Mouse (Mus musculus): ENCODE measurements around the gene Naf1. TPM values are rescaled to one million over a fixed set of nuclear protein-coding genes. Genes with fewer than 3 reads are reported as not detected.
A peak's percentile ranks its signal among the peaks of the same experiment; 100 is the strongest.

The Naf1 gene
- polyA plus RNA-seq (2015; fragmentation: Nextera tagmentation; extraction: Ambion mirVana): 4.0 and 4.3 TPM in 2 replicates

- peak within 1 kb of the TSS; percentile 83 for H3K4me2 ChIP-seq
- peak; percentile 91 for ATAC-seq (ENCODE audit: insufficient number of reproducible peaks, insufficient read depth, low FRiP score, low TSS enrichment, low read depth)
- no peaks in the 10 kb centered on the region for H3K9me3 ChIP-seq
- WGBS: under 1% methylated on average over 37 of the region's 37 CpGs
- peak within 1 kb of the TSS; percentile 82 for H3K4me3 ChIP-seq
- peaks cover 10% of the 10 kb centered on the region; the same call in 1 of the 2 replicates for H3K36me3 ChIP-seq
- H3K4me1 ChIP-seq: peaks cover 14% of the 10 kb centered on the region
- H3K27ac ChIP-seq: peak within 1 kb of the TSS; percentile 79
- H3K9ac ChIP-seq: peak within 1 kb of the TSS; percentile 87
- no peaks in the 10 kb centered on the region for H3K27me3 ChIP-seq
Observed at GRCm38 (mm10) chr8:66860023-66860422, at the start of gene Naf1. Naf1 (plus strand) TSS chr8:66860217.

GRCm38 (mm10) chr8:66860921-66861588 is 1.0 kb downstream of the Naf1 start:
- H3K36me3 ChIP-seq: peaks cover 14% of the 10 kb centered on the region; the same call in 1 of the 2 replicates
- H3K9ac ChIP-seq: peak overlapping the region; percentile 87
- H3K27me3 ChIP-seq: no peaks in the 10 kb centered on the region
- no peak overlapping the region for H3K27ac ChIP-seq
- WGBS: 1% methylated on average over 38 of the region's 46 CpGs
- peak overlapping the region; percentile 82 for H3K4me3 ChIP-seq
- H3K4me2 ChIP-seq: peak overlapping the region; percentile 83
- no peaks in the 10 kb centered on the region for H3K9me3 ChIP-seq
- peaks cover 14% of the 10 kb centered on the region for H3K4me1 ChIP-seq
- peak; percentile 73 for ATAC-seq (ENCODE audit: insufficient number of reproducible peaks, insufficient read depth, low FRiP score, low TSS enrichment, low read depth)

- Histone ChIP-seq H3K27me3 (no peaks in the 10 kb centered on the region), H3K4me2 (peak overlapping the region; percentile 83), H3K4me1 (peaks cover 14% of the 10 kb centered on the region), H3K36me3 (peaks cover 18% of the 10 kb centered on the region), H3K9ac (peak overlapping the region; percentile 87), H3K27ac (no peak overlapping the region), H3K9me3 (no peaks in the 10 kb centered on the region), H3K4me3 (peak overlapping the region; percentile 82)
- 58% methylated on average over 5 of the region's 5 CpGs for WGBS
- ATAC-seq (ENCODE audit: insufficient number of reproducible peaks, insufficient read depth, low FRiP score, low TSS enrichment, low read depth): no peak
Observed at GRCm38 (mm10) chr8:66861589-66862500, 1.8 kb downstream of the Naf1 start.

GRCm38 (mm10) chr8:66863761-66864160 is 3.7 kb downstream of the Naf1 start:
- Histone ChIP-seq H3K9me3 (no peaks in the 10 kb centered on the region), H3K27ac (no peak overlapping the region), H3K4me3 (no peak overlapping the region), H3K27me3 (no peaks in the 10 kb centered on the region), H3K4me1 (peaks cover 14% of the 10 kb centered on the region), H3K36me3 (peaks cover 24% of the 10 kb centered on the region), H3K9ac (no peak overlapping the region), H3K4me2 (no peak overlapping the region)
- no peak for ATAC-seq (ENCODE audit: insufficient number of reproducible peaks, insufficient read depth, low FRiP score, low TSS enrichment, low read depth)
- WGBS: 97% methylated on average over 3 of the region's 3 CpGs

- Histone ChIP-seq H3K36me3 (peaks cover 24% of the 10 kb centered on the region), H3K9me3 (no peaks in the 10 kb centered on the region), H3K4me2 (no peak overlapping the region), H3K9ac (no peak overlapping the region), H3K27ac (no peak overlapping the region), H3K4me1 (peaks cover 14% of the 10 kb centered on the region), H3K4me3 (no peak overlapping the region), H3K27me3 (no peaks in the 10 kb centered on the region)
- 91% methylated on average over 1 of the region's 1 CpGs for WGBS
- ATAC-seq (ENCODE audit: insufficient number of reproducible peaks, insufficient read depth, low FRiP score, low TSS enrichment, low read depth): no peak
Observed at GRCm38 (mm10) chr8:66865120-66865519, 5.1 kb downstream of the Naf1 start.

- Histone ChIP-seq H3K27ac (no peak overlapping the region), H3K4me3 (no peak overlapping the region), H3K4me1 (no peaks in the 10 kb centered on the region; the same call in 1 of the 2 replicates), H3K9me3 (no peaks in the 10 kb centered on the region), H3K9ac (no peak overlapping the region), H3K27me3 (no peaks in the 10 kb centered on the region), H3K4me2 (no peak overlapping the region), H3K36me3 (peaks cover 24% of the 10 kb centered on the region)
- WGBS: 48% methylated on average over 3 of the region's 3 CpGs
- ATAC-seq (ENCODE audit: insufficient number of reproducible peaks, insufficient read depth, low FRiP score, low TSS enrichment, low read depth): no peak
Observed at GRCm38 (mm10) chr8:66867679-66868078, 7.7 kb downstream of the Naf1 start.

- no peaks in the 10 kb centered on the region for H3K27me3 ChIP-seq
- H3K4me2 ChIP-seq: no peak overlapping the region
- no peak overlapping the region for H3K27ac ChIP-seq
- no peaks in the 10 kb centered on the region for H3K9me3 ChIP-seq
- no peak for ATAC-seq (ENCODE audit: insufficient number of reproducible peaks, insufficient read depth, low FRiP score, low TSS enrichment, low read depth)
- H3K4me1 ChIP-seq: no peaks in the 10 kb centered on the region; the same call in 1 of the 2 replicates
- no peak overlapping the region for H3K9ac ChIP-seq
- no peak overlapping the region for H3K4me3 ChIP-seq
- 10% methylated on average over 1 of the region's 1 CpGs for WGBS
- H3K36me3 ChIP-seq: peaks cover 19% of the 10 kb centered on the region
Observed at GRCm38 (mm10) chr8:66869211-66869932, 9.4 kb downstream of the Naf1 start.

GRCm38 (mm10) chr8:66883866-66884265 is 23.8 kb downstream of the Naf1 start:
- H3K4me1 ChIP-seq: no peaks in the 10 kb centered on the region
- H3K36me3 ChIP-seq: peaks cover 8% of the 10 kb centered on the region; the same call in 1 of the 2 replicates
- ATAC-seq (ENCODE audit: insufficient number of reproducible peaks, insufficient read depth, low FRiP score, low TSS enrichment, low read depth): no peak
- H3K27me3 ChIP-seq: no peaks in the 10 kb centered on the region
- no peak overlapping the region for H3K27ac ChIP-seq
- no peak overlapping the region for H3K4me2 ChIP-seq
- WGBS: 36% methylated on average over 1 of the region's 1 CpGs
- H3K4me3 ChIP-seq: no peak overlapping the region
- H3K9me3 ChIP-seq: no peaks in the 10 kb centered on the region
- H3K9ac ChIP-seq: no peak overlapping the region

GRCm38 (mm10) chr8:66891879-66892278 is 31.9 kb downstream of the Naf1 start:
- 80% methylated on average over 2 of the region's 2 CpGs for WGBS
- Histone ChIP-seq H3K9me3 (no peaks in the 10 kb centered on the region), H3K9ac (no peak overlapping the region), H3K4me3 (no peak overlapping the region), H3K27me3 (no peaks in the 10 kb centered on the region), H3K27ac (no peak overlapping the region), H3K36me3 (peaks cover 6% of the 10 kb centered on the region; the same call in 1 of the 2 replicates), H3K4me1 (no peaks in the 10 kb centered on the region), H3K4me2 (no peak overlapping the region)
- no peak for ATAC-seq (ENCODE audit: insufficient number of reproducible peaks, insufficient read depth, low FRiP score, low TSS enrichment, low read depth)

GRCm38 (mm10) chr8:66905000-66905399 is 45.0 kb downstream of the Naf1 start:
- 74% methylated on average over 2 of the region's 2 CpGs for WGBS
- Histone ChIP-seq H3K27ac (no peak overlapping the region), H3K36me3 (no peaks in the 10 kb centered on the region), H3K4me1 (no peaks in the 10 kb centered on the region), H3K9ac (no peak overlapping the region), H3K27me3 (no peaks in the 10 kb centered on the region), H3K4me3 (no peak overlapping the region), H3K4me2 (no peak overlapping the region), H3K9me3 (no peaks in the 10 kb centered on the region)
- ATAC-seq (ENCODE audit: insufficient number of reproducible peaks, insufficient read depth, low FRiP score, low TSS enrichment, low read depth): no peak

- H3K27me3 ChIP-seq: no peaks in the 10 kb centered on the region
- no peaks in the 10 kb centered on the region for H3K9me3 ChIP-seq
- no peaks in the 10 kb centered on the region for H3K36me3 ChIP-seq
- H3K4me2 ChIP-seq: no peak overlapping the region
- 88% methylated on average over 4 of the region's 4 CpGs for WGBS
- H3K4me1 ChIP-seq: no peaks in the 10 kb centered on the region
- no peak overlapping the region for H3K9ac ChIP-seq
- no peak overlapping the region for H3K4me3 ChIP-seq
- no peak for ATAC-seq (ENCODE audit: insufficient number of reproducible peaks, insufficient read depth, low FRiP score, low TSS enrichment, low read depth)
- no peak overlapping the region for H3K27ac ChIP-seq
Observed at GRCm38 (mm10) chr8:66905557-66905956, 45.5 kb downstream of the Naf1 start.
